Mouse (Mus musculus) thymus, adult 2 months (tissue): ENCODE results near the gene Rab11fip4. TPM values are rescaled to one million over a fixed set of nuclear protein-coding genes. Genes with fewer than 3 reads are reported as not detected.

Source experiments
- DNase-seq: peaks from one replicate; pipeline ENCODE4 v3.0.0; 2021
- H3K27ac ChIP-seq: fragments of 200-500 bp; 2 replicates; pipeline ENCODE4 v1.5.1; 2012; ENCODE audit warnings: low read length, control low read depth; ENCODE audit not compliant: control insufficient read depth, insufficient read depth
- H3K27me3 ChIP-seq: fragments of 200-500 bp; 2 replicates; pipeline ENCODE4 v1.6.1; 2012; ENCODE audit warnings: mild to moderate bottlenecking, low read length, moderate library complexity, mixed read lengths; ENCODE audit not compliant: control insufficient read depth, insufficient read depth
- H3K36me3 ChIP-seq: fragments of 200-500 bp; 2 replicates; pipeline ENCODE4 v1.6.1; 2012; ENCODE audit warnings: mild to moderate bottlenecking, low read length, moderate library complexity; ENCODE audit not compliant: control insufficient read depth, insufficient read depth
- H3K4me1 ChIP-seq: fragments of 200-500 bp; replicated peaks from 2 replicates; pipeline ENCODE4 v1.6.1; 2012; ENCODE audit warnings: low read length; ENCODE audit not compliant: control insufficient read depth, insufficient read depth
- H3K4me3 ChIP-seq: fragments of 200-500 bp; 2 replicates; pipeline ENCODE4 v1.5.1; 2012; ENCODE audit warnings: mild to moderate bottlenecking, low read length, control low read depth, moderate library complexity; ENCODE audit not compliant: control insufficient read depth, insufficient read depth
- CTCF ChIP-seq: fragments of 200-500 bp; IDR thresholded peaks from 2 replicates; pipeline ENCODE4 v1.5.1; 2012; ENCODE audit warnings: mild to moderate bottlenecking, control low read depth, low read length, moderate library complexity, borderline replicate concordance; ENCODE audit not compliant: control insufficient read depth, poor library complexity, insufficient read depth; ENCODE audit errors: extremely low read depth
- POLR2A ChIP-seq: fragments of 200-500 bp; IDR thresholded peaks from 2 replicates; pipeline ENCODE4 v1.6.1; 2012; ENCODE audit warnings: mild to moderate bottlenecking, low read length, control low read depth, moderate library complexity; ENCODE audit not compliant: control insufficient read depth, poor library complexity, insufficient read depth; ENCODE audit errors: extremely low read depth
- WGBS: fragments of 180-500 bp; shearing (Covaris S2); methylation state at CpG from one replicate; pipeline ENCODE4 v1.1.7; 2018; 5-methylcytosine and 5-hydroxymethylcytosine counted together
- polyA plus RNA-seq: library from polyadenylated mRNA; depleted of rRNA; stranded (reverse); fragments of >200 nt; gene quantifications from 2 replicates; pipeline ENCODE4 v1.2.3, GENCODE M21; 2012

Rab11fip4 gene
- polyA plus RNA-seq, 1 experiment = 36.8 TPM

GRCm38 (mm10) chr11:79654407-79654831, 63.4 kb downstream of the Rab11fip4 start:
- no peak for DNase-seq
- H3K4me1 ChIP-seq = peaks cover 56% of the 10 kb centered on the region
- WGBS = 95% methylated on average over 4 of the region's 4 CpGs
- no peaks in the 10 kb centered on the region for H3K27me3 ChIP-seq
- H3K27ac ChIP-seq = no peak overlapping the region
- no peaks in the 10 kb centered on the region for H3K36me3 ChIP-seq
- no peak overlapping the region for H3K4me3 ChIP-seq
- TF ChIP-seq CTCF (no peak), POLR2A (no peak)

- Histone ChIP-seq H3K4me3 (no peak overlapping the region), H3K4me1 (peaks cover 56% of the 10 kb centered on the region), H3K36me3 (no peaks in the 10 kb centered on the region), H3K27ac (no peak overlapping the region), H3K27me3 (no peaks in the 10 kb centered on the region)
- no peak for TF ChIP-seq POLR2A
- no peak for TF ChIP-seq CTCF
- 98% methylated on average over 7 of the region's 7 CpGs for WGBS
- DNase-seq = no peak
Measured at GRCm38 (mm10) chr11:79655592-79655991, 64.6 kb downstream of the Rab11fip4 start.

- no peak overlapping the region for H3K27ac ChIP-seq
- H3K36me3 ChIP-seq = no peaks in the 10 kb centered on the region
- no peak overlapping the region for H3K4me3 ChIP-seq
- peaks cover 61% of the 10 kb centered on the region for H3K4me1 ChIP-seq
- TF ChIP-seq CTCF = no peak
- TF ChIP-seq POLR2A = no peak
- DNase-seq = no peak
- no peaks in the 10 kb centered on the region for H3K27me3 ChIP-seq
- 90% methylated on average over 1 of the region's 1 CpGs for WGBS
Measured at GRCm38 (mm10) chr11:79656491-79656890, 65.5 kb downstream of the Rab11fip4 start.

- Histone ChIP-seq H3K27ac (no peak overlapping the region), H3K4me1 (peaks cover 60% of the 10 kb centered on the region), H3K27me3 (no peaks in the 10 kb centered on the region), H3K4me3 (no peak overlapping the region), H3K36me3 (no peaks in the 10 kb centered on the region)
- WGBS = 88% methylated on average over 5 of the region's 5 CpGs
- TF ChIP-seq POLR2A (no peak), CTCF (no peak)
- DNase-seq = no peak
Measured at GRCm38 (mm10) chr11:79657053-79657452, 66.0 kb downstream of the Rab11fip4 start.

GRCm38 (mm10) chr11:79658205-79658825, 67.3 kb downstream of the Rab11fip4 start:
- Histone ChIP-seq H3K4me1 (peaks cover 47% of the 10 kb centered on the region), H3K4me3 (no peak overlapping the region), H3K27ac (peak overlapping the region; percentile 83), H3K36me3 (no peaks in the 10 kb centered on the region), H3K27me3 (no peaks in the 10 kb centered on the region)
- no peak for TF ChIP-seq POLR2A
- TF ChIP-seq CTCF = no peak
- DNase-seq = peak; percentile 40
- WGBS = 21% methylated on average over 10 of the region's 10 CpGs

- H3K27ac ChIP-seq = no peak overlapping the region
Measured at GRCm38 (mm10) chr11:79660361-79661205, 69.6 kb downstream of the Rab11fip4 start.

More at GRCm38 (mm10) chr11:79660361-79661205, 69.6 kb downstream of the Rab11fip4 start:
- peak; percentile 68 for DNase-seq
- H3K4me1 ChIP-seq = peaks cover 34% of the 10 kb centered on the region
- peak overlapping the region; percentile 33 for H3K4me3 ChIP-seq
- H3K27me3 ChIP-seq = no peaks in the 10 kb centered on the region
- WGBS = 4% methylated on average over 69 of the region's 69 CpGs
- no peaks in the 10 kb centered on the region for H3K36me3 ChIP-seq
- TF ChIP-seq CTCF (no peak), POLR2A (no peak)
